Comparison of ENCODE assay signal across 12 mouse cellular contexts in genomic region chr3:131631318-131631870, GRCm38 (mm10).
DNase-seq lines count a peak whose midpoint lies in the region; ATAC-seq lines count a peak whose summit lies in the region.
"Had no signal": no experiment of that assay in that cellular context is flagged by ENCODE, and none has a peak within 500 bp of the region (broad histone marks: within the 10 kb centered on the region; RNA-seq: fewer than 3 reads in every experiment).

No protein-coding gene starts in this region.

- 73% methylated on average over 16 of the region's 16 CpGs for WGBS in forebrain, embryonic 16.5 days
- WGBS in forebrain, embryonic 10.5 days: 94% methylated on average over 16 of the region's 16 CpGs

- intact Hi-C loops in left cerebral cortex, postnatal 4 days (cut with DNase I): no loop called here
- intact Hi-C loops in left cerebral cortex, postnatal 14 days (cut with DNase I): no loop called here
- intact Hi-C loops in gastrocnemius, postnatal 36 days (cut with DNase I): no loop called here

- peak; percentile 45 for ATAC-seq in forebrain, embryonic 16.5 days
- ATAC-seq in granulocyte monocyte progenitor cell, adult 5-6 weeks (replicated peaks; ENCODE audit: poor library complexity, severe bottlenecking): no peak
- ATAC-seq: midbrain, embryonic 16.5 days had no signal

- H3K4me2 ChIP-seq in forebrain, embryonic 16.5 days (ENCODE audit: low read length): no peak overlapping the region
- H3K4me2 ChIP-seq: limb, embryonic 12.5 days; lung, embryonic 15.5 days had no signal

- 0 out of 2 replicates have a peak, but pooled peaks cover 5% of the 10 kb centered on the region for H3K4me1 ChIP-seq in forebrain, embryonic 16.5 days (replicated peaks; ENCODE audit: control insufficient read depth, insufficient read depth, low read length)
- H3K4me1 ChIP-seq in forebrain, embryonic 10.5 days: peaks cover 11% of the 10 kb centered on the region
- H3K4me1 ChIP-seq: lung, embryonic 15.5 days had no signal

- peaks cover 10% of the 10 kb centered on the region for H3K36me3 ChIP-seq in forebrain, embryonic 16.5 days (ENCODE audit: control insufficient read depth, insufficient read depth)
- H3K36me3 ChIP-seq in forebrain, embryonic 10.5 days (replicated peaks): peaks cover 35% of the 10 kb centered on the region

- H3K27me3 ChIP-seq in forebrain, embryonic 16.5 days (replicated peaks; ENCODE audit: control insufficient read depth, insufficient read depth, low read length): no peaks in the 10 kb centered on the region
- H3K27me3 ChIP-seq in forebrain, embryonic 10.5 days (ENCODE audit: poor library complexity, severe bottlenecking): no peaks in the 10 kb centered on the region
- H3K27me3 ChIP-seq: limb, embryonic 12.5 days; lung, embryonic 15.5 days had no signal

- H3K9ac ChIP-seq in forebrain, embryonic 16.5 days (replicated peaks; ENCODE audit: low read depth, low read length): no peak overlapping the region
- H3K9ac ChIP-seq: limb, embryonic 12.5 days; lung, embryonic 15.5 days had no signal

- H3K4me3 ChIP-seq in forebrain, embryonic 16.5 days (replicated peaks; ENCODE audit: low read length): no peak overlapping the region
- H3K4me3 ChIP-seq in forebrain, embryonic 10.5 days: no peak overlapping the region
- H3K4me3 ChIP-seq: limb, embryonic 12.5 days; lung, embryonic 15.5 days had no signal

- no peak overlapping the region for H3K27ac ChIP-seq in forebrain, embryonic 16.5 days (ENCODE audit: low read length)
- no peak overlapping the region for H3K27ac ChIP-seq in forebrain, embryonic 10.5 days
- H3K27ac ChIP-seq: limb, embryonic 12.5 days; lung, embryonic 15.5 days had no signal

- no peak for DNase-seq in forebrain, embryonic 10.5 days (ENCODE audit: extremely low spot score, low spot score)
- DNase-seq in left cerebral cortex, postnatal 4 days: peak; percentile 72
- no peak for DNase-seq in left cerebral cortex, postnatal 14 days (ENCODE audit: low spot score in 2 of 2)
- DNase-seq in cerebellum, adult 8-10 months: peak; percentile 82
- DNase-seq in gastrocnemius, postnatal 36 days: peak; percentile 44 to 66
- DNase-seq in urinary bladder, postnatal 4 days (ENCODE audit: low spot score in 2 of 2): no peak
- DNase-seq: thymus, postnatal 36 days had no signal

- no peaks in the 10 kb centered on the region for H3K9me3 ChIP-seq in forebrain, embryonic 16.5 days (ENCODE audit: control insufficient read depth, low read length)
- H3K9me3 ChIP-seq in forebrain, embryonic 10.5 days: no peaks in the 10 kb centered on the region
- H3K9me3 ChIP-seq: limb, embryonic 12.5 days; lung, embryonic 15.5 days had no signal

Comparison
In these comparisons a context has a peak if more than half of its experiments do, and no peak if none do; other contexts are left out.
1. DNase-seq: peak in left cerebral cortex, postnatal 4 days (single experiment), cerebellum, adult 8-10 months (single experiment) and gastrocnemius, postnatal 36 days (2 of 2); none in forebrain, embryonic 10.5 days (single experiment), left cerebral cortex, postnatal 14 days (0 of 2) and urinary bladder, postnatal 4 days (0 of 2).